Mouse (Mus musculus): ENCODE results near the gene Ctnna2. TPM values are rescaled to one million over a fixed set of nuclear protein-coding genes. Genes with fewer than 3 reads are reported as not detected.

The Ctnna2 gene
- polyA plus RNA-seq, 1 experiment = 86.0 TPM

GRCm38 (mm10) chr6:77425746-77426145 is 553.8 kb downstream of the Ctnna2 start:
- Histone ChIP-seq H3K4me1 (ENCODE audit: control insufficient read depth, insufficient read depth, low read length) (peaks cover 4% of the 10 kb centered on the region; the same call in 1 of the 2 replicates), H3K4me3 (ENCODE audit: insufficient read depth, low read length) (no peak overlapping the region), H3K27ac (ENCODE audit: insufficient read depth, low read length) (no peak overlapping the region)
- TF ChIP-seq CTCF (IDR thresholded peaks at IDR 0.05; ENCODE audit: extremely low read depth, insufficient read depth, low read length) = no peak
- no peak for TF ChIP-seq POLR2A (IDR thresholded peaks at IDR 0.05; ENCODE audit: extremely low read depth, insufficient read depth, low read length)

GRCm38 (mm10) chr6:77424826-77425225 is 554.7 kb downstream of the Ctnna2 start:
- TF ChIP-seq POLR2A (IDR thresholded peaks at IDR 0.05; ENCODE audit: extremely low read depth, insufficient read depth, low read length) (no peak), CTCF (IDR thresholded peaks at IDR 0.05; ENCODE audit: extremely low read depth, insufficient read depth, low read length) (no peak)
- H3K4me3 ChIP-seq (ENCODE audit: insufficient read depth, low read length) = no peak overlapping the region
- H3K4me1 ChIP-seq (ENCODE audit: control insufficient read depth, insufficient read depth, low read length) = no peaks in the 10 kb centered on the region
- no peak overlapping the region for H3K27ac ChIP-seq (ENCODE audit: insufficient read depth, low read length)

- H3K4me1 ChIP-seq (ENCODE audit: control insufficient read depth, insufficient read depth, low read length) = no peaks in the 10 kb centered on the region
- no peak overlapping the region for H3K4me3 ChIP-seq (ENCODE audit: insufficient read depth, low read length)
- no peak overlapping the region for H3K27ac ChIP-seq (ENCODE audit: insufficient read depth, low read length)
- TF ChIP-seq POLR2A (IDR thresholded peaks at IDR 0.05; ENCODE audit: extremely low read depth, insufficient read depth, low read length) (no peak), CTCF (IDR thresholded peaks at IDR 0.05; ENCODE audit: extremely low read depth, insufficient read depth, low read length) (no peak)
These were observed 557.8 kb downstream of the Ctnna2 start for GRCm38 (mm10) chr6:77421564-77422139.

- no peak overlapping the region for H3K4me3 ChIP-seq (ENCODE audit: insufficient read depth, low read length)
- no peak overlapping the region for H3K27ac ChIP-seq (ENCODE audit: insufficient read depth, low read length)
- TF ChIP-seq CTCF (IDR thresholded peaks at IDR 0.05; ENCODE audit: extremely low read depth, insufficient read depth, low read length) (no peak), POLR2A (IDR thresholded peaks at IDR 0.05; ENCODE audit: extremely low read depth, insufficient read depth, low read length) (no peak)
- H3K4me1 ChIP-seq (ENCODE audit: control insufficient read depth, insufficient read depth, low read length) = no peaks in the 10 kb centered on the region
These were observed 562.5 kb downstream of the Ctnna2 start for GRCm38 (mm10) chr6:77416999-77417398.

GRCm38 (mm10) chr6:77413530-77413929 is 566.0 kb downstream of the Ctnna2 start:
- Histone ChIP-seq H3K27ac (ENCODE audit: insufficient read depth, low read length) (no peak overlapping the region), H3K4me3 (ENCODE audit: insufficient read depth, low read length) (no peak overlapping the region), H3K4me1 (ENCODE audit: control insufficient read depth, insufficient read depth, low read length) (no peaks in the 10 kb centered on the region)
- TF ChIP-seq CTCF (IDR thresholded peaks at IDR 0.05; ENCODE audit: extremely low read depth, insufficient read depth, low read length) = no peak

GRCm38 (mm10) chr6:77408481-77408880 is 571.0 kb downstream of the Ctnna2 start:
- no peak for TF ChIP-seq CTCF (IDR thresholded peaks at IDR 0.05; ENCODE audit: extremely low read depth, insufficient read depth, low read length)
- TF ChIP-seq POLR2A (IDR thresholded peaks at IDR 0.05; ENCODE audit: extremely low read depth, insufficient read depth, low read length) = no peak
- Histone ChIP-seq H3K4me1 (ENCODE audit: control insufficient read depth, insufficient read depth, low read length) (no peaks in the 10 kb centered on the region), H3K4me3 (ENCODE audit: insufficient read depth, low read length) (no peak overlapping the region), H3K27ac (ENCODE audit: insufficient read depth, low read length) (no peak overlapping the region)

GRCm38 (mm10) chr6:77400751-77401150 is 578.7 kb downstream of the Ctnna2 start:
- Histone ChIP-seq H3K4me3 (ENCODE audit: insufficient read depth, low read length) (no peak overlapping the region), H3K27ac (ENCODE audit: insufficient read depth, low read length) (no peak overlapping the region), H3K4me1 (ENCODE audit: control insufficient read depth, insufficient read depth, low read length) (peaks cover 2% of the 10 kb centered on the region; the same call in 1 of the 2 replicates)
- TF ChIP-seq POLR2A (IDR thresholded peaks at IDR 0.05; ENCODE audit: extremely low read depth, insufficient read depth, low read length) = no peak

GRCm38 (mm10) chr6:77391663-77392062 is 587.8 kb downstream of the Ctnna2 start:
- no peak overlapping the region for H3K4me3 ChIP-seq (ENCODE audit: insufficient read depth, low read length)
- no peaks in the 10 kb centered on the region for H3K4me1 ChIP-seq (ENCODE audit: control insufficient read depth, insufficient read depth, low read length)
- H3K27ac ChIP-seq (ENCODE audit: insufficient read depth, low read length) = no peak overlapping the region
- no peak for TF ChIP-seq POLR2A (IDR thresholded peaks at IDR 0.05; ENCODE audit: extremely low read depth, insufficient read depth, low read length)
- TF ChIP-seq CTCF (IDR thresholded peaks at IDR 0.05; ENCODE audit: extremely low read depth, insufficient read depth, low read length) = no peak

GRCm38 (mm10) chr6:77381309-77381708 is 598.2 kb downstream of the Ctnna2 start:
- Histone ChIP-seq H3K4me1 (ENCODE audit: control insufficient read depth, insufficient read depth, low read length) (peaks cover 2% of the 10 kb centered on the region; the same call in 1 of the 2 replicates), H3K4me3 (ENCODE audit: insufficient read depth, low read length) (no peak overlapping the region), H3K27ac (ENCODE audit: insufficient read depth, low read length) (0 out of 2 replicates have a peak overlapping the region, but pooled peaks have one; percentile 46)
- TF ChIP-seq CTCF (IDR thresholded peaks at IDR 0.05; ENCODE audit: extremely low read depth, insufficient read depth, low read length) (no peak), POLR2A (IDR thresholded peaks at IDR 0.05; ENCODE audit: extremely low read depth, insufficient read depth, low read length) (no peak)

GRCm38 (mm10) chr6:77373132-77373531 is 606.4 kb downstream of the Ctnna2 start:
- Histone ChIP-seq H3K4me1 (ENCODE audit: control insufficient read depth, insufficient read depth, low read length) (no peaks in the 10 kb centered on the region; the same call in 1 of the 2 replicates), H3K27ac (ENCODE audit: insufficient read depth, low read length) (no peak overlapping the region), H3K4me3 (ENCODE audit: insufficient read depth, low read length) (no peak overlapping the region)
- no peak for TF ChIP-seq CTCF (IDR thresholded peaks at IDR 0.05; ENCODE audit: extremely low read depth, insufficient read depth, low read length)
- TF ChIP-seq POLR2A (IDR thresholded peaks at IDR 0.05; ENCODE audit: extremely low read depth, insufficient read depth, low read length) = no peak
